Mouse (Mus musculus): ENCODE measurements around the gene Lmntd2.

DNA sequence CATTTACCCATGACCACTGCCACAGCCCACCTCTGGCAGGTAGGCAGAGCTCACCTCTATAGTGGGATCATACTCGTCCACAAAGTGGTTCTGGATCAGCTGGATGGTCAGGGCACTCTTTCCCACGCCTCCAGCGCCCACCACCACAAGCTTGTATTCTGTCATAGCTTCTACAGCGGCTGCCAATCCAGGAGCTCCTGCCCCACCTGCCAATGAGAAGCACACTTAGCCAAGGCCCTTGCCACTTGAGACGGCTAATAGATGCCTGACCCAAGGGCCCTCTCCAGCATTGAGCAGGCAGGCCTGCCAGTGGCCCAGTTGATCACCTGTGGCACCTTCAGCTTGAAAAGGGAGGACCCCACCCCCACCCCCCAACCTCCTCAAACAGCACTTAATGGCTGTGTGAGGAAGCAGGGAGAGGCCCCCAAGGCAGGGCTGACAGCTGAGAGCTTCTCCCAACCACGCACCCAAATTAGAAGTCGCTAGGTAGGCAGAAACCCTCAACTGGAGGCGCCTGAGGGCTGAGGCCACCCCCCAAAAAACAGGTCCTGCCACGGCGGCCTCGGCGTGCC is 21.0 kb downstream of the Lmntd2 start:
- TF ChIP-seq CTCF (IDR thresholded peaks at IDR 0.05; ENCODE audit: extremely low read depth, insufficient read length, insufficient replicate concordance, low read depth, low read length) (no peak), POLR2A (IDR thresholded peaks at IDR 0.05; ENCODE audit: low read depth, low read length) (no peak)

Measured in small intestine, adult 2 months (tissue).